Mouse (Mus musculus): ENCODE measurements around the gene Timp3. TPM values are rescaled to one million over a fixed set of nuclear protein-coding genes. Genes with fewer than 3 reads are reported as not detected.
"Not testable (repeated sequence)": the region's sequence is repeated elsewhere in the genome, so short reads cannot be mapped to it uniquely, and the experiment has no call there.

Gene Timp3
- polyA plus RNA-seq, 1 experiment from 2014 or later: 21.2 TPM

GRCm38 (mm10) chr10:86369346-86369745 is 69.2 kb downstream of the Timp3 start:
- H3K4me1 ChIP-seq: no peaks in the 10 kb centered on the region
- DNase-seq (ENCODE audit: low spot score): no peak
- H3K27me3 ChIP-seq (ENCODE audit: low read depth, poor library complexity, severe bottlenecking): no peaks in the 10 kb centered on the region
- no peaks in the 10 kb centered on the region for H3K9me3 ChIP-seq (replicated peaks)
- H3K27ac ChIP-seq (replicated peaks): no peak overlapping the region
- no peaks in the 10 kb centered on the region for H3K36me3 ChIP-seq
- 86% methylated on average over 4 of the region's 4 CpGs for WGBS
- H3K4me3 ChIP-seq: no peak overlapping the region

GRCm38 (mm10) chr10:86371561-86371960 is 71.4 kb downstream of the Timp3 start:
- no peak overlapping the region for H3K27ac ChIP-seq (replicated peaks)
- no peaks in the 10 kb centered on the region for H3K27me3 ChIP-seq (ENCODE audit: low read depth, poor library complexity, severe bottlenecking)
- DNase-seq (ENCODE audit: low spot score): no peak
- no peaks in the 10 kb centered on the region for H3K4me1 ChIP-seq
- H3K9me3 ChIP-seq (replicated peaks): no peaks in the 10 kb centered on the region
- no peaks in the 10 kb centered on the region for H3K36me3 ChIP-seq
- no peak overlapping the region for H3K4me3 ChIP-seq

DNA sequence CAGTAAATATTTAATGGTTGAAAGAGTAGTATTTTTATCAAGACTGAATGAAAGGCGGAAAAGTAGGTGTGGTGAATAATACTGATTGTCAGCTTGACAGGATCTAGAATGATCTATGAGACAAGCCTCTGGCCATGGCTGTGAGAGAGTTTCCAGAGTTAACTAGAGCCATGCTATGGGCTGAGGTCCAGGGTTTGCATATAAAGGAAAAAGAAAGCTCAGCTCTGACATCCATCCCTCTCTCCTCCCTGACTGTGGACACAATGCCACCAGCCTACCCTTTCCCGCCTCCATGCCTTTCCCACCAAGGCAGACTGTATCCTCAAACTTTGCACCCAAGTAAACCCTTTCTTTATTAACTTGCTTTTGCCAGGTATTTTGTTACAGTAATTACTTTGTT is 73.9 kb downstream of the Timp3 start:
- no peak for DNase-seq (ENCODE audit: low spot score)
- WGBS: 83% methylated on average over 2 of the region's 2 CpGs
- H3K27ac ChIP-seq (replicated peaks): no peak overlapping the region

GRCm38 (mm10) chr10:86375903-86376302 is 75.7 kb downstream of the Timp3 start:
- H3K4me3 ChIP-seq: no peak overlapping the region
- no peaks in the 10 kb centered on the region for H3K36me3 ChIP-seq
- WGBS: 84% methylated on average over 11 of the region's 11 CpGs
- DNase-seq (ENCODE audit: low spot score): no peak
- H3K27ac ChIP-seq (replicated peaks): no peak overlapping the region
- no peaks in the 10 kb centered on the region for H3K4me1 ChIP-seq
- no peaks in the 10 kb centered on the region for H3K27me3 ChIP-seq (ENCODE audit: low read depth, poor library complexity, severe bottlenecking)
- H3K9me3 ChIP-seq (replicated peaks): no peaks in the 10 kb centered on the region

More for the DNA sequence above, 73.9 kb downstream of the Timp3 start:
- H3K36me3 ChIP-seq: no peaks in the 10 kb centered on the region
- H3K27me3 ChIP-seq (ENCODE audit: low read depth, poor library complexity, severe bottlenecking): no peaks in the 10 kb centered on the region
- no peaks in the 10 kb centered on the region for H3K4me1 ChIP-seq
- no peak overlapping the region for H3K4me3 ChIP-seq
- no peaks in the 10 kb centered on the region for H3K9me3 ChIP-seq (replicated peaks)

- no peak overlapping the region for H3K27ac ChIP-seq (replicated peaks)
Observed at GRCm38 (mm10) chr10:86376392-86377185, 76.4 kb downstream of the Timp3 start.

DNA sequence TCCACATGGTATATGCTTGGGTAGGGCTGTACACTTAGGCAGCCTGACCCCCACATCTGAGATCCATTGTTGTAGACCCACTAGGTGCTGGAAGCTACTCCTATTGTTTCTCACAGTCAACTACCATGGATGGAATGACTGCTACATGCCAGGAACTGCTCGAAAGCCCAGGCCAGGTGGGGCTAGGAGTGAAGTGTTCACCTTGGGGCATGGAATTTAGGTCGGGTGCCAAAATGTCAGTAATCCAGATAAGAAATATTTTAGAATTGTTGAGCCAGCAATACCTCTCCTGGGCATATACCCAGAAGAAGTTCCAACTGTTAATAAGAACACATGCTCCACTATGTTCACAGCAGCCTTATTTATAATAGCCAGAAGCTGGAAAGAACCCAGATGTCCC is 78.6 kb downstream of the Timp3 start:
- not testable (repeated sequence) for H3K27ac ChIP-seq (replicated peaks); DNase-seq (ENCODE audit: low spot score); H3K4me1 ChIP-seq; H3K27me3 ChIP-seq (ENCODE audit: low read depth, poor library complexity, severe bottlenecking); H3K36me3 ChIP-seq; H3K4me3 ChIP-seq; H3K9me3 ChIP-seq (replicated peaks)
- 81% methylated on average over 2 of the region's 2 CpGs for WGBS

More at GRCm38 (mm10) chr10:86376392-86377185, 76.4 kb downstream of the Timp3 start:
- WGBS: 75% methylated on average over 8 of the region's 8 CpGs
- Histone ChIP-seq H3K4me3 (no peak overlapping the region), H3K36me3 (no peaks in the 10 kb centered on the region), H3K9me3 (replicated peaks) (no peaks in the 10 kb centered on the region), H3K27me3 (ENCODE audit: low read depth, poor library complexity, severe bottlenecking) (no peaks in the 10 kb centered on the region), H3K4me1 (no peaks in the 10 kb centered on the region)
- no peak for DNase-seq (ENCODE audit: low spot score)

DNA sequence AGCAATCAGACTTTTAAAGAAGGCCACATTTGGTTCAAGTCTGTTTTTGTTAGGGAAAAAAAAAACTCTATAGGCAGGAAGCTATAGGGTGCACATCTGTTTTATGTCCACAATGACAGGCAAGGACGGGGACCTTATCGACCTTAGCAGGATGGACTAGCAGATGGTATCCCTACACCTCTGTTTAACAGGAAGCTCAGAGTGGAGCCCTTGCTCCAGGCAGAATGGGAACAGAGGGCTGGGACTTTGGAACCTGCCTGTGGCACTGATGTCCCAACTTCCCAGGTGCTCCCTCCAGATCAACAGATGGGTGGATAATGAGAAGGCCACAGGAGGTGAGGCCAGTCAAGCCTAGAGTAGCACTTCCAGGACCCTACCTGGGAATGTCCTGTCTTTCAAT is 80.5 kb downstream of the Timp3 start:
- DNase-seq (ENCODE audit: low spot score): no peak
- H3K4me1 ChIP-seq: no peaks in the 10 kb centered on the region
- WGBS: 65% methylated on average over 2 of the region's 2 CpGs
- H3K4me3 ChIP-seq: no peak overlapping the region
- H3K27ac ChIP-seq (replicated peaks): no peak overlapping the region
- no peaks in the 10 kb centered on the region for H3K27me3 ChIP-seq (ENCODE audit: low read depth, poor library complexity, severe bottlenecking)
- no peaks in the 10 kb centered on the region for H3K9me3 ChIP-seq (replicated peaks)
- no peaks in the 10 kb centered on the region for H3K36me3 ChIP-seq

- no peaks in the 10 kb centered on the region for H3K27me3 ChIP-seq (ENCODE audit: low read depth, poor library complexity, severe bottlenecking)
- no peaks in the 10 kb centered on the region for H3K4me1 ChIP-seq
- no peak for DNase-seq (ENCODE audit: low spot score)
- no peaks in the 10 kb centered on the region for H3K36me3 ChIP-seq
- WGBS: 81% methylated on average over 9 of the region's 9 CpGs
- H3K9me3 ChIP-seq (replicated peaks): no peaks in the 10 kb centered on the region
- H3K4me3 ChIP-seq: no peak overlapping the region
- no peak overlapping the region for H3K27ac ChIP-seq (replicated peaks)
Observed at GRCm38 (mm10) chr10:86381150-86381921, 81.2 kb downstream of the Timp3 start.

- Histone ChIP-seq H3K9me3 (replicated peaks) (no peaks in the 10 kb centered on the region), H3K27me3 (ENCODE audit: low read depth, poor library complexity, severe bottlenecking) (no peaks in the 10 kb centered on the region), H3K27ac (replicated peaks) (no peak overlapping the region), H3K36me3 (no peaks in the 10 kb centered on the region), H3K4me1 (no peaks in the 10 kb centered on the region), H3K4me3 (no peak overlapping the region)
- no peak for DNase-seq (ENCODE audit: low spot score)
- WGBS: 40% methylated on average over 2 of the region's 2 CpGs
Observed at GRCm38 (mm10) chr10:86381922-86382260, 81.7 kb downstream of the Timp3 start.

- 95% methylated on average over 2 of the region's 2 CpGs for WGBS
- Histone ChIP-seq H3K27ac (replicated peaks) (no peak overlapping the region), H3K36me3 (no peaks in the 10 kb centered on the region), H3K9me3 (replicated peaks) (no peaks in the 10 kb centered on the region), H3K4me1 (0 out of 2 replicates have a peak, but pooled peaks cover 2% of the 10 kb centered on the region), H3K4me3 (no peak overlapping the region), H3K27me3 (ENCODE audit: low read depth, poor library complexity, severe bottlenecking) (no peaks in the 10 kb centered on the region)
- no peak for DNase-seq (ENCODE audit: low spot score)
Observed at GRCm38 (mm10) chr10:86384655-86385054, 84.5 kb downstream of the Timp3 start.

DNA sequence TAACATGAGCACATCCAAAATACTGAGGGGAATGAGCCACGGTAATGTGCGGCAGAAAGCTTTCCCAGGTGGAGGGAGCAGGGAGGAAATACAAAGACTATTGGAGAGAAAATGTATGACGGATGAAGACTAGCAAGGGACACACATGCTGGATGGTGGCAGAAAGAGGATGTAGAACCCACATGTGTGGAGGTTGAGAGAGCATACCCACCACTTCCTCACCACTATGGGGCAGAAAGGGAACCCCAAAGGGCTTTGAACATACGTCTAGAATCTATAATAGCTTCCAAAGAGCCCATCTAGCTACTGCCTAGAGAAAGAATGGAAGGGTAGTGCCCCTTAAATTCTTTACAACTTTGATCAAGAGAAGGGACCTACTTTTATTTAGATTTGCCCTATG is 85.5 kb downstream of the Timp3 start:
- WGBS: 76% methylated on average over 4 of the region's 4 CpGs
- peaks cover 11% of the 10 kb centered on the region; the same call in 1 of the 2 replicates for H3K4me1 ChIP-seq
- no peak for DNase-seq (ENCODE audit: low spot score)

DNA sequence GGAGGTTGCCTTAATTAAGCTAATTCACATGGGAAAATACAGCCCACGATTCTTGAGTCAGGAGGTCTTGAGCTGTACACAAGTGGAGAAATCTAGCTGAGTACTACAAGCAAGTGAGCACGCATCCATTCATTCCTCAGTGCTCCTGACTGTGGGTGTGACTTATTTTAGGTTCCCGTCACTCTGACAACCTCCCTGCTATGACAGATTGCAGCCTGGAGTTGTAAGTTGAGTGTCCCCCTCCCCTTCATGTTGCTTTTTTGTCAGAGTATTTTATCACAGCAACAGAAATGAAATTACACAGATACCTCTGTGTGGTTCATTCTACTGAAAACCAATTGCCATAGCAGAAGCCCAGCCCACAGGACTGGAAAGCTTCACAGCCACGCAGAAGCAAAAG is 86.1 kb downstream of the Timp3 start:
- Histone ChIP-seq H3K4me3 (no peak overlapping the region), H3K36me3 (no peaks in the 10 kb centered on the region), H3K4me1 (peaks cover 11% of the 10 kb centered on the region; the same call in 1 of the 2 replicates), H3K27me3 (ENCODE audit: low read depth, poor library complexity, severe bottlenecking) (no peaks in the 10 kb centered on the region), H3K27ac (replicated peaks) (no peak overlapping the region), H3K9me3 (replicated peaks) (no peaks in the 10 kb centered on the region)
- no peak for DNase-seq (ENCODE audit: low spot score)
- 86% methylated on average over 4 of the region's 4 CpGs for WGBS

More for the DNA sequence above, 85.5 kb downstream of the Timp3 start:
- H3K27me3 ChIP-seq (ENCODE audit: low read depth, poor library complexity, severe bottlenecking): no peaks in the 10 kb centered on the region
- no peak overlapping the region for H3K4me3 ChIP-seq
- H3K27ac ChIP-seq (replicated peaks): no peak overlapping the region
- no peaks in the 10 kb centered on the region for H3K36me3 ChIP-seq
- no peaks in the 10 kb centered on the region for H3K9me3 ChIP-seq (replicated peaks)

DNA sequence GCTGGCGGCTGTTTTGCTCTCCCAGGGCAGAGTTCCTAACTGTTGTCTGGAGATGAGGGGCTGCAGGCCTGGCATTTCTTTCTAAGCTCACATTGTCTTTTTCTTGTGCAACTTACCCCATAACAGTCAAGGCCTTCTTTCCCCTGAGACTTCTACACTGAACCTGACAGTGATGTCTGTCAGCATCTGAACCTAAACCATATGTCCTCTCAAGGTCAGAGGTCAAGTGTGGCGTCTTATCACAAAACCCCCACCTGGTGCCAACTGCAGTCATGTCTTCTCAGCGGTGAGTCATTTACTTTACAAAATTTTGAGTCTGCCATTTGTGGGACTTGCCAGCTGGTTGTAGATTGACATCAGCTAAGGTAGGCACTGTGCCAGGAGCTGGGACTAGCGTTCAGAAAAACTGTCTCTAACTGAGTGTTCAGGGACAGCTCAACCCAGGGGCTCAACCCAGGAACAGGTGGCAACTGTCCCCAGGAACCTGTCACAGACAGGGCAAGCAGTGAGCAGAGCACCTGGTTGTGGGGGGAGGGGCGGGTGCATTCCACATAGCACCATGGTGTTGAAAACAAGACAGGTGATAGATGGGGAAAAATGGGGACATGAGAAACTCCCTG is 87.8 kb downstream of the Timp3 start:
- DNase-seq (ENCODE audit: low spot score): no peak
- H3K36me3 ChIP-seq: no peaks in the 10 kb centered on the region
- H3K4me3 ChIP-seq: no peak overlapping the region
- H3K9me3 ChIP-seq (replicated peaks): no peaks in the 10 kb centered on the region
- H3K4me1 ChIP-seq: peaks cover 11% of the 10 kb centered on the region; the same call in 1 of the 2 replicates
- WGBS: 83% methylated on average over 5 of the region's 5 CpGs
- no peak overlapping the region for H3K27ac ChIP-seq (replicated peaks)
- H3K27me3 ChIP-seq (ENCODE audit: low read depth, poor library complexity, severe bottlenecking): no peaks in the 10 kb centered on the region

All from midbrain, embryonic 10.5 days (tissue).